Mouse (Mus musculus) lung, embryonic 15.5 days (tissue): Measurements from ENCODE around the gene Atp1a3. TPM values are rescaled to one million over a fixed set of nuclear protein-coding genes. Genes with fewer than 3 reads are reported as not detected.

ENCODE experiments used
- ATAC-seq: fragments of 200-750 bp; cut with Nextera tagmentation; 2 replicates; pipeline ENCODE4 v1.8.0; 2017; ENCODE audit warnings: moderate number of reproducible peaks, borderline replicate concordance; ENCODE audit not compliant: low FRiP score, low TSS enrichment; ENCODE audit errors: extremely low read depth
- H3K27ac ChIP-seq: fragments of 300-500 bp; sonication (generic); 2 replicates; pipeline ENCODE4 v1.5.1; 2015; ENCODE audit warnings: moderate library complexity, mild to moderate bottlenecking, inconsistent platforms
- H3K27me3 ChIP-seq: fragments of 300-500 bp; sonication (generic); 2 replicates; pipeline ENCODE4 v1.6.1; 2015; ENCODE audit warnings: inconsistent platforms
- H3K36me3 ChIP-seq: fragments of 300-500 bp; sonication (generic); 2 replicates; pipeline ENCODE4 v1.6.1; 2015; ENCODE audit warnings: inconsistent platforms
- H3K4me1 ChIP-seq: fragments of 300-500 bp; sonication (generic); 2 replicates; pipeline ENCODE4 v1.6.1; 2015; ENCODE audit warnings: inconsistent platforms
- H3K4me2 ChIP-seq: fragments of 300-500 bp; sonication (generic); 2 replicates; pipeline ENCODE4 v1.6.1; 2015; ENCODE audit warnings: inconsistent platforms, mild to moderate bottlenecking, moderate library complexity
- H3K4me3 ChIP-seq: fragments of 300-500 bp; sonication (generic); 2 replicates; pipeline ENCODE4 v1.5.1; 2015; ENCODE audit warnings: mild to moderate bottlenecking, inconsistent platforms
- H3K9ac ChIP-seq: fragments of 300-500 bp; sonication (generic); 2 replicates; pipeline ENCODE4 v1.6.1; 2015; ENCODE audit warnings: inconsistent platforms
- H3K9me3 ChIP-seq: fragments of 300-500 bp; sonication (generic); 2 replicates; pipeline ENCODE4 v1.6.1; 2016; ENCODE audit warnings: inconsistent platforms
- WGBS: fragments of 180-500 bp; shearing (Covaris S2); methylation state at CpG from one replicate; pipeline ENCODE4 v1.1.7; 2015; 5-methylcytosine and 5-hydroxymethylcytosine counted together
- microRNA-seq: library from miRNA; unstranded; fragments of <30 nt; microRNA quantifications from one replicate; pipeline ENCODE4, GENCODE M21; 2016
- polyA plus RNA-seq: library from polyadenylated mRNA; unstranded; fragments of >200 nt; fragmentation: Nextera tagmentation; extraction: Ambion mirVana; gene quantifications from 2 replicates; pipeline ENCODE4 v1.2.1, GENCODE M21; 2015

Atp1a3 gene
- polyA plus RNA-seq, 1 experiment from 2014 or later: 1.3 TPM

- Histone ChIP-seq H3K4me1 (peaks cover 6% of the 10 kb centered on the region), H3K9me3 (no peaks in the 10 kb centered on the region), H3K27ac (no peak overlapping the region), H3K27me3 (peaks cover 100% of the 10 kb centered on the region), H3K36me3 (no peaks in the 10 kb centered on the region), H3K9ac (no peak overlapping the region), H3K4me3 (no peak overlapping the region), H3K4me2 (no peak overlapping the region)
- WGBS: under 1% methylated on average over 8 of the region's 8 CpGs
- ATAC-seq: peak; percentile 32; the same call in 1 of the 2 replicates
Observed at GRCm38 (mm10) chr7:24949958-24950623, 55.7 kb downstream of the Atp1a3 start.

- H3K4me2 ChIP-seq: no peak overlapping the region
- H3K9ac ChIP-seq: no peak overlapping the region
- H3K4me3 ChIP-seq: no peak overlapping the region
- H3K27ac ChIP-seq: no peak overlapping the region
- H3K27me3 ChIP-seq: peaks cover 100% of the 10 kb centered on the region
- H3K9me3 ChIP-seq: no peaks in the 10 kb centered on the region
- H3K4me1 ChIP-seq: peaks cover 7% of the 10 kb centered on the region
- no peaks in the 10 kb centered on the region for H3K36me3 ChIP-seq
- 4% methylated on average over 29 of the region's 29 CpGs for WGBS
- no peak for ATAC-seq
Observed at GRCm38 (mm10) chr7:24948774-24949173, 57.0 kb downstream of the Atp1a3 start.

- no peak overlapping the region for H3K9ac ChIP-seq
- no peak overlapping the region for H3K4me2 ChIP-seq
- ATAC-seq: no peak
- H3K36me3 ChIP-seq: no peaks in the 10 kb centered on the region
- H3K27me3 ChIP-seq: peaks cover 100% of the 10 kb centered on the region
- 6% methylated on average over 7 of the region's 7 CpGs for WGBS
- H3K4me1 ChIP-seq: peaks cover 7% of the 10 kb centered on the region
- H3K27ac ChIP-seq: no peak overlapping the region
- H3K9me3 ChIP-seq: no peaks in the 10 kb centered on the region
- H3K4me3 ChIP-seq: no peak overlapping the region
Observed at GRCm38 (mm10) chr7:24947316-24948048, 58.3 kb downstream of the Atp1a3 start.

- H3K36me3 ChIP-seq: no peaks in the 10 kb centered on the region
- no peak within 1 kb of the TSS for H3K27ac ChIP-seq
- H3K9me3 ChIP-seq: no peaks in the 10 kb centered on the region
Observed at GRCm38 (mm10) chr7:24944257-24944950, 61.4 kb downstream of the Atp1a3 start, which contains the start of gene Gm4881. TSS of gene Gm4881 (minus strand) at chr7:24944494.

GRCm38 (mm10) chr7:24943641-24944040 lies 62.1 kb downstream of the Atp1a3 start:
- H3K9ac ChIP-seq: no peak overlapping the region
- H3K9me3 ChIP-seq: no peaks in the 10 kb centered on the region
- no peak overlapping the region for H3K4me2 ChIP-seq
- H3K27me3 ChIP-seq: peaks cover 100% of the 10 kb centered on the region
- no peak overlapping the region for H3K27ac ChIP-seq
- ATAC-seq: no peak
- no peaks in the 10 kb centered on the region for H3K36me3 ChIP-seq
- H3K4me3 ChIP-seq: no peak overlapping the region
- WGBS: 8% methylated on average over 6 of the region's 6 CpGs
- peaks cover 7% of the 10 kb centered on the region for H3K4me1 ChIP-seq

More at GRCm38 (mm10) chr7:24944257-24944950, 61.4 kb downstream of the Atp1a3 start, which contains the start of gene Gm4881:
- Histone ChIP-seq H3K4me3 (peak within 1 kb of the TSS; percentile 24), H3K27me3 (peaks cover 100% of the 10 kb centered on the region), H3K9ac (no peak within 1 kb of the TSS), H3K4me2 (peak within 1 kb of the TSS; percentile 52), H3K4me1 (peaks cover 7% of the 10 kb centered on the region)
- under 1% methylated on average over 72 of the region's 72 CpGs for WGBS
- no peak for ATAC-seq

- ATAC-seq: no peak
- Histone ChIP-seq H3K4me2 (no peak overlapping the region), H3K9ac (no peak overlapping the region), H3K9me3 (no peaks in the 10 kb centered on the region), H3K27ac (no peak overlapping the region), H3K4me1 (no peaks in the 10 kb centered on the region), H3K4me3 (no peak overlapping the region), H3K36me3 (peaks cover 6% of the 10 kb centered on the region; the same call in 1 of the 2 replicates), H3K27me3 (peaks cover 85% of the 10 kb centered on the region)
- 2% methylated on average over 15 of the region's 15 CpGs for WGBS
Observed at GRCm38 (mm10) chr7:24931651-24932050, 74.1 kb downstream of the Atp1a3 start.

- WGBS: 38% methylated on average over 6 of the region's 6 CpGs
- Histone ChIP-seq H3K27ac (no peak overlapping the region), H3K4me2 (no peak overlapping the region), H3K4me3 (no peak overlapping the region), H3K9ac (no peak overlapping the region), H3K9me3 (no peaks in the 10 kb centered on the region), H3K36me3 (peaks cover 14% of the 10 kb centered on the region), H3K27me3 (peaks cover 73% of the 10 kb centered on the region), H3K4me1 (no peaks in the 10 kb centered on the region)
- ATAC-seq: no peak
Observed at GRCm38 (mm10) chr7:24930475-24930874, 75.3 kb downstream of the Atp1a3 start.

Small RNA genes lying within 50 kb of the gene (microRNA-seq; reads per million reads assigned to microRNA genes)
- not detected for gene Mir7046
- not detected for gene Mir7047

Other genes with a start within 250 kb of the Atp1a3 start
- gene Cd177, start 245.6 kb downstream of the Atp1a3 start, polyA plus RNA-seq: 0.73 and 0.75 TPM in 2 replicates
- 0.15 TPM in 1 of 2 replicates, not detected in the other for gene Ceacam10, start 228.8 kb downstream of the Atp1a3 start, polyA plus RNA-seq
- 14.1 and 18.4 TPM in 2 replicates for gene Gm9844, start 143.7 kb downstream of the Atp1a3 start, polyA plus RNA-seq
- gene Lypd4, start 136.0 kb downstream of the Atp1a3 start, polyA plus RNA-seq: not detected in 2 replicates
- not detected in 2 replicates for gene Dmrtc2, start 135.9 kb downstream of the Atp1a3 start, polyA plus RNA-seq
- 2,408 and 2,762 TPM in 2 replicates for gene Rps19, start 121.6 kb downstream of the Atp1a3 start, polyA plus RNA-seq
- 0.25 and 0.52 TPM in 2 replicates for gene Cd79a, start 108.6 kb downstream of the Atp1a3 start, polyA plus RNA-seq
- 115 and 128 TPM in 2 replicates for gene Arhgef1, start 103.0 kb downstream of the Atp1a3 start, polyA plus RNA-seq
- gene Gm4881, start 61.5 kb downstream of the Atp1a3 start, polyA plus RNA-seq: not detected in 2 replicates
- 154 and 156 TPM in 2 replicates for gene Rabac1, start 33.2 kb downstream of the Atp1a3 start, polyA plus RNA-seq
- gene Grik5, start 66.4 kb upstream of the Atp1a3 start, polyA plus RNA-seq: 3.8 and 4.2 TPM in 2 replicates
- gene Zfp574, start 66.6 kb upstream of the Atp1a3 start, polyA plus RNA-seq: 29.8 and 30.4 TPM in 2 replicates
- gene Pou2f2, start 173.8 kb upstream of the Atp1a3 start, polyA plus RNA-seq: 0.31 and 0.55 TPM in 2 replicates
- 9.6 and 11.2 TPM in 2 replicates for gene Dedd2, start 214.7 kb upstream of the Atp1a3 start, polyA plus RNA-seq
- 3.0 and 3.6 TPM in 2 replicates for gene Zfp526, start 215.5 kb upstream of the Atp1a3 start, polyA plus RNA-seq
- gene Gsk3a, start 231.9 kb upstream of the Atp1a3 start, polyA plus RNA-seq: 9.8 and 10.7 TPM in 2 replicates
- gene Erf, start 244.8 kb upstream of the Atp1a3 start, polyA plus RNA-seq: 18.8 and 20.3 TPM in 2 replicates